Mouse (Mus musculus): ENCODE measurements at regions not wholly inside any gene's neighbourhood (a gene's known extent, or its start where the extent isn't known, plus 50 kb on each side); places are given as distances from the start of the nearest gene placed in this dataset.

DNA sequence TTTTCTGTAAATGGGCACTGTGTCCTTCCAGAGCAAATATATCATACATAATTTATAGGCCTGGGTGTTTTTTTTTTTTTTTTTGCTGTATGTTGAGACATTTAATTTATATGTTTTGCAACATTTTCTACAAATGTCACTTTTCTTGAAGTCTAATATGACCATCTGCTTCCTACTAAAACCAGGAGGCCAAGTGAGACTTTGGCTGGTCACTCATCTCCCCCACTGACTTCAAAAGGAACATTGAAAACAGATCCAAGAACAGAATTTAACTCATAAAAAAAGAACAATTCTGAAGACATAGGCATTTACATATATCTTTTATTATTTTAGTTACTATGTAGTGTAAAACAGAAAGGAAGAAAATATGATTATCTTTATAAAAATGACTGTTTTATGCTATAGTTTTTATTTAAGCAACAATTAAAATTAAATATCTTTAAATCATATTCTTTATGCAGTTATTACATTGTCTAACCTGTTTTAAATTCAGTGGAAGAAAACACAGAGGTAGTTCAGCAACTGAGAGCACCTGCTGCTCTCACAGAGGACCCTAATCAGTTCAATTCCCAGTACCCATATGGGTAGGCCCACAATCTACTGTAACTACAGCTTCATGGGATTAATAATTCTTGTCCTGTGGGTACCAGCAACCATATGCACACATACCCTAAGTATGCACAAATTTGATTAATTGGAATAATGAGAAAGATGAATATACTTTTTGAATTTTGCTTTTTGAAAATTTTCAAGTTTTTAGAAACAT lies 592.5 kb downstream of the Etv1 start:
- no peak for TF ChIP-seq CTCF (IDR thresholded peaks at IDR 0.05; ENCODE audit: low read depth)
- TF ChIP-seq EP300 (IDR thresholded peaks at IDR 0.05; ENCODE audit: low read depth) = no peak

All from heart, postnatal 0 days (tissue).